In the genomic region with DNA sequence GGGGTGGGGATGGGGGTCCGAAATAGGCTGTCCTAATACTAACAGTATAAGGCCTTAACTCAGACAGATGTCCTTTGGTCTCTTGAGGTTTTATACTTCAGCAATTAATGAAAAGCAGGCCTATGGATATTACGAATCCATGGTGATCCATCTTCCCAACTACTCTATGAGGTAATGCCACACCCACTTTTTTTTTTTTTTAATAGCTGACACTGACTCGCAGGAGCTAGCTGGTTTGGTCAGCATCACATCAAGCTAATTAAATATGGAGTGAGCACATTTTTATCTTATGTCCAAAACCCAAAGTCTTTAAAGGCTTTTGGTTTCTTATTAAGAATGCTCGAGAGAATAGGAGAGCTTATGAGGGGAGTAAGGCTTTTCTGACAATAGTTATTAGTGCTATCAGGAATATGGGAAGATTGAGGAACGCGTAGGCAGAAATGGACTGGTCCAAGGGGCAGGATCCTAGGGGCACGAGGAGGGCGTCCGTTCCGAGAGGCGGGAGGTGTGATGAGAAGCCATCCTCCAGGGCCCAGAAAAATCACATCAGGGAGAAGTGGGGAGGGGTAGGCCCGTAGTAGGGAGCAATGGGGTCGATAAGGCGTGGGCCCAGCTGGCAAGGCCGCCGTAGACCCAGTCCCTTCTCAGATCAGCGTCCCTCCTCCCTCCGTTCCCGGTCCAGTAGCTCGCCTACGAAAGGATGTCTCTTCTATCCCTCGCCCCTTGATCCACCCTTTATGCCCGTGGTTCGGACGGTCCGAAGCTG, we compare ENCODE assay signal across 8 mouse cellular contexts. TPM values are rescaled to one million over a fixed set of nuclear protein-coding genes. Genes with fewer than 3 reads are reported as not detected.
DNase-seq lines count a peak whose midpoint lies in the region; ATAC-seq and TF ChIP-seq lines count a peak whose summit lies in the region.

No protein-coding gene starts in this region.

- TF ChIP-seq POLR2A in bone marrow, adult 2 months (IDR thresholded peaks at IDR 0.05; ENCODE audit: borderline replicate concordance, control insufficient read depth, low read depth, low read length), result no peak

- TF ChIP-seq CTCF in bone marrow, adult 2 months (IDR thresholded peaks at IDR 0.05; ENCODE audit: control insufficient read depth, insufficient read depth, low read length), result no peak

- peak overlapping the region; percentile 77 for H3K4me2 ChIP-seq in kidney, embryonic 14.5 days (replicated peaks; ENCODE audit: low read depth, low read length)
- peak overlapping the region; percentile 64 for H3K4me2 ChIP-seq in hindbrain, embryonic 14.5 days (replicated peaks)

- no peaks in the 10 kb centered on the region for H3K27me3 ChIP-seq in kidney, embryonic 14.5 days (ENCODE audit: control insufficient read depth, insufficient read depth, low read length)
- H3K27me3 ChIP-seq in hindbrain, embryonic 14.5 days (ENCODE audit: control insufficient read depth, insufficient read depth, low read length), result no peaks in the 10 kb centered on the region

- H3K36me3 ChIP-seq in kidney, embryonic 14.5 days (ENCODE audit: control insufficient read depth, insufficient read depth, low read length), result peaks cover 33% of the 10 kb centered on the region
- H3K36me3 ChIP-seq in hindbrain, embryonic 14.5 days (replicated peaks; ENCODE audit: control insufficient read depth, insufficient read depth), result peaks cover 53% of the 10 kb centered on the region

- WGBS in kidney, embryonic 14.5 days, result 11% methylated on average over 18 of the region's 26 CpGs
- WGBS in bone marrow, adult 2 months, result 7% methylated on average over 26 of the region's 26 CpGs
- WGBS in hindbrain, embryonic 14.5 days, result 9% methylated on average over 26 of the region's 26 CpGs

- peaks cover 5% of the 10 kb centered on the region for H3K4me1 ChIP-seq in kidney, embryonic 14.5 days (ENCODE audit: control insufficient read depth, insufficient read depth, low read length)
- no peaks in the 10 kb centered on the region; the same call in 1 of the 2 replicates for H3K4me1 ChIP-seq in bone marrow, adult 2 months (ENCODE audit: control insufficient read depth, insufficient read depth, low read length)
- peaks cover 12% of the 10 kb centered on the region for H3K4me1 ChIP-seq in hindbrain, embryonic 14.5 days (replicated peaks; ENCODE audit: control insufficient read depth, insufficient read depth, low read length)

- DNase-seq in kidney, adult 8-10 months, result no peak
- no peak for DNase-seq in hindbrain, embryonic 14.5 days (ENCODE audit: low spot score)
- no peak for DNase-seq in right cerebral cortex, postnatal 25 days
- no peak for DNase-seq in layer of hippocampus, postnatal 10 days (ENCODE audit: low spot score in 2 of 2)

- H3K9me3 ChIP-seq in kidney, embryonic 14.5 days (ENCODE audit: control insufficient read depth, low read length), result no peaks in the 10 kb centered on the region
- no peaks in the 10 kb centered on the region for H3K9me3 ChIP-seq in hindbrain, embryonic 14.5 days (ENCODE audit: control insufficient read depth, low read length)

- peak; percentile 74 for ATAC-seq in kidney, embryonic 14.5 days (ENCODE audit: low FRiP score, low TSS enrichment)
- ATAC-seq in hindbrain, embryonic 14.5 days (ENCODE audit: low FRiP score), result peak; percentile 80
- peak; percentile 69 for ATAC-seq in megakaryocyte-erythroid progenitor cell, adult 5-6 weeks (replicated peaks; ENCODE audit: low FRiP score, low TSS enrichment, poor library complexity, severe bottlenecking)
- ATAC-seq in monocyte, adult 5-6 weeks (replicated peaks; ENCODE audit: insufficient number of reproducible peaks, low FRiP score, low TSS enrichment, poor library complexity, severe bottlenecking), result no peak

- H3K27ac ChIP-seq in kidney, embryonic 14.5 days (ENCODE audit: low read depth, low read length), result no peak overlapping the region
- H3K27ac ChIP-seq in bone marrow, adult 2 months (ENCODE audit: control insufficient read depth, insufficient read depth, low read depth, low read length, poor library complexity), result peak overlapping the region; percentile 65
- H3K27ac ChIP-seq in hindbrain, embryonic 14.5 days, result peak overlapping the region; percentile 73

- peak overlapping the region; percentile 84 for H3K9ac ChIP-seq in kidney, embryonic 14.5 days (ENCODE audit: low read depth, low read length)
- H3K9ac ChIP-seq in hindbrain, embryonic 14.5 days, result peak overlapping the region; percentile 84

- peak overlapping the region; percentile 93 for H3K4me3 ChIP-seq in kidney, embryonic 14.5 days (ENCODE audit: low read length)
- peak overlapping the region; percentile 92 for H3K4me3 ChIP-seq in bone marrow, adult 2 months (replicated peaks; ENCODE audit: control insufficient read depth, low read depth, low read length)
- H3K4me3 ChIP-seq in hindbrain, embryonic 14.5 days (replicated peaks; ENCODE audit: low read length), result peak overlapping the region; percentile 93

RNA-seq across cellular contexts. Expression of gene Rnf25, which starts 0.5 kb away (rescaled TPM):
- 8.1 and 28.3 TPM in 2 replicates for polyA plus RNA-seq in kidney, embryonic 14.5 days (2014; fragmentation: Nextera tagmentation; extraction: Ambion mirVana)
- polyA plus RNA-seq in bone marrow, adult 2 months (2011; ENCODE audit: insufficient read depth, insufficient read length, low replicate concordance, missing spikeins), result 22.5 and 33.6 TPM in 2 replicates
- 10.4 and 11.7 TPM in 2 replicates for polyA plus RNA-seq in hindbrain, embryonic 14.5 days (2014; fragmentation: Nextera tagmentation; extraction: Ambion mirVana)
- total RNA-seq in megakaryocyte-erythroid progenitor cell, adult 5-6 weeks (2014; fragmentation: Nextera tagmentation), result 38.6 and 49.9 TPM in 2 replicates
- 22.7 and 26.5 TPM in 2 replicates for total RNA-seq in megakaryocyte-erythroid progenitor cell, adult 5-6 weeks (2017)
- 30.7 to 48.3 TPM (median 36.2 TPM) in 3 replicates for total RNA-seq in monocyte, adult 5-6 weeks (2017)
- total RNA-seq in layer of hippocampus, postnatal 10 days (2021), result 10 to 100 TPM; 48.9 to 60.6 TPM

RNA-seq across cellular contexts. Expression of gene Stk36, which starts 0.6 kb away (rescaled TPM):
- 6.2 and 7.5 TPM in 2 replicates for polyA plus RNA-seq in kidney, embryonic 14.5 days (2014; fragmentation: Nextera tagmentation; extraction: Ambion mirVana)
- 0.70 and 1.6 TPM in 2 replicates for polyA plus RNA-seq in bone marrow, adult 2 months (2011; ENCODE audit: insufficient read depth, insufficient read length, low replicate concordance, missing spikeins)
- polyA plus RNA-seq in hindbrain, embryonic 14.5 days (2014; fragmentation: Nextera tagmentation; extraction: Ambion mirVana), result 18.3 and 18.8 TPM in 2 replicates
- total RNA-seq in megakaryocyte-erythroid progenitor cell, adult 5-6 weeks (2014; fragmentation: Nextera tagmentation), result 0.20 and 0.82 TPM in 2 replicates
- not detected in 2 replicates for total RNA-seq in megakaryocyte-erythroid progenitor cell, adult 5-6 weeks (2017)
- total RNA-seq in monocyte, adult 5-6 weeks (2017), result 1.2 TPM in 1 of 3 replicates, not detected in the others
- total RNA-seq in layer of hippocampus, postnatal 10 days (2021), result 10 to 100 TPM in 1 of 2 experiments, 1 to 10 TPM in 1; 8.4 to 11.4 TPM

RNA-seq across cellular contexts. Expression of gene Bcs1l, which starts 12.6 kb away (rescaled TPM):
- polyA plus RNA-seq in kidney, embryonic 14.5 days (2014; fragmentation: Nextera tagmentation; extraction: Ambion mirVana), result 14.4 and 18.9 TPM in 2 replicates
- polyA plus RNA-seq in bone marrow, adult 2 months (2011; ENCODE audit: insufficient read depth, insufficient read length, low replicate concordance, missing spikeins), result 5.7 and 7.8 TPM in 2 replicates
- 23.1 and 23.3 TPM in 2 replicates for polyA plus RNA-seq in hindbrain, embryonic 14.5 days (2014; fragmentation: Nextera tagmentation; extraction: Ambion mirVana)
- total RNA-seq in megakaryocyte-erythroid progenitor cell, adult 5-6 weeks (2014; fragmentation: Nextera tagmentation), result 27.8 and 29.7 TPM in 2 replicates
- 14.4 and 21.1 TPM in 2 replicates for total RNA-seq in megakaryocyte-erythroid progenitor cell, adult 5-6 weeks (2017)
- total RNA-seq in monocyte, adult 5-6 weeks (2017), result 3.1 to 10.1 TPM (median 5.5 TPM) in 3 replicates
- 10 to 100 TPM; 20.6 to 21.5 TPM for total RNA-seq in layer of hippocampus, postnatal 10 days (2021)

RNA-seq across cellular contexts. Expression of gene Zfp142, which starts 12.6 kb away (rescaled TPM):
- polyA plus RNA-seq in kidney, embryonic 14.5 days (2014; fragmentation: Nextera tagmentation; extraction: Ambion mirVana), result 5.8 and 10.5 TPM in 2 replicates
- 6.8 and 12.0 TPM in 2 replicates for polyA plus RNA-seq in bone marrow, adult 2 months (2011; ENCODE audit: insufficient read depth, insufficient read length, low replicate concordance, missing spikeins)
- polyA plus RNA-seq in hindbrain, embryonic 14.5 days (2014; fragmentation: Nextera tagmentation; extraction: Ambion mirVana), result 8.4 and 10.2 TPM in 2 replicates
- 26.5 and 29.8 TPM in 2 replicates for total RNA-seq in megakaryocyte-erythroid progenitor cell, adult 5-6 weeks (2014; fragmentation: Nextera tagmentation)
- total RNA-seq in megakaryocyte-erythroid progenitor cell, adult 5-6 weeks (2017), result 12.3 and 13.8 TPM in 2 replicates
- 6.4 to 18.3 TPM (median 16.4 TPM) in 3 replicates for total RNA-seq in monocyte, adult 5-6 weeks (2017)
- 10 to 100 TPM; 24.8 TPM for total RNA-seq in layer of hippocampus, postnatal 10 days (2021)

RNA-seq across cellular contexts. Expression of gene Usp37, which starts 56.6 kb away (rescaled TPM):
- 31.9 and 43.9 TPM in 2 replicates for polyA plus RNA-seq in kidney, embryonic 14.5 days (2014; fragmentation: Nextera tagmentation; extraction: Ambion mirVana)
- 8.7 and 10.1 TPM in 2 replicates for polyA plus RNA-seq in bone marrow, adult 2 months (2011; ENCODE audit: insufficient read depth, insufficient read length, low replicate concordance, missing spikeins)
- 26.5 and 26.8 TPM in 2 replicates for polyA plus RNA-seq in hindbrain, embryonic 14.5 days (2014; fragmentation: Nextera tagmentation; extraction: Ambion mirVana)
- total RNA-seq in megakaryocyte-erythroid progenitor cell, adult 5-6 weeks (2014; fragmentation: Nextera tagmentation), result 31.1 and 40.1 TPM in 2 replicates
- 39.9 and 70.7 TPM in 2 replicates for total RNA-seq in megakaryocyte-erythroid progenitor cell, adult 5-6 weeks (2017)
- 19.4 to 49.5 TPM (median 24.4 TPM) in 3 replicates for total RNA-seq in monocyte, adult 5-6 weeks (2017)
- total RNA-seq in layer of hippocampus, postnatal 10 days (2021), result 10 to 100 TPM; 18.1 to 21.9 TPM
